Mouse (Mus musculus): Measurements from ENCODE around the gene Ephb4. TPM values are rescaled to one million over a fixed set of nuclear protein-coding genes. Genes with fewer than 3 reads are reported as not detected.

The Ephb4 gene
- total RNA-seq, 2 experiments from 2014 or later = 102 to 108 TPM

Other genes starting within 250 kb of the Ephb4 start
- 10 to 100 TPM; 15.7 to 15.9 TPM for gene Trim56, start 233.9 kb upstream of the Ephb4 start, total RNA-seq (2021)
- gene Muc3, start 200.8 kb upstream of the Ephb4 start, total RNA-seq (2021) = not detected
- under 1 TPM; 0.32 to 0.33 TPM for gene Muc3a, start 137.7 kb upstream of the Ephb4 start, total RNA-seq (2021)
- 1 to 10 TPM; 3.9 to 4.3 TPM for gene Ache, start 62.6 kb upstream of the Ephb4 start, total RNA-seq (2021)
- 1 to 10 TPM; 7.5 to 8.0 TPM for gene Ufsp1, start 55.5 kb upstream of the Ephb4 start, total RNA-seq (2021)
- gene Srrt, start 42.4 kb upstream of the Ephb4 start, total RNA-seq (2021) = 100 to 1,000 TPM; 108 to 119 TPM
- 10 to 100 TPM; 32.5 to 36.0 TPM for gene Trip6, start 35.7 kb upstream of the Ephb4 start, total RNA-seq (2021)
- 1 to 10 TPM; 5.0 to 5.5 TPM for gene Slc12a9, start 16.5 kb upstream of the Ephb4 start, total RNA-seq (2021)
- under 1 TPM; 0.05 to 0.07 TPM for gene Zan, start 127.0 kb downstream of the Ephb4 start, total RNA-seq (2021)
- gene Pop7, start 152.4 kb downstream of the Ephb4 start, total RNA-seq (2021) = 10 to 100 TPM; 25.1 to 26.0 TPM
- 10 to 100 TPM; 30.5 to 32.4 TPM for gene Gigyf1, start 168.4 kb downstream of the Ephb4 start, total RNA-seq (2021)
- gene Epo, start 183.1 kb downstream of the Ephb4 start, total RNA-seq (2021) = not detected
- gene Gnb2, start 183.4 kb downstream of the Ephb4 start, total RNA-seq (2021) = 100 to 1,000 TPM; 560 to 578 TPM
- not detected for gene Actl6b, start 203.4 kb downstream of the Ephb4 start, total RNA-seq (2021)
- under 1 TPM in 1 of 2 experiments, not detected in 1; 0.10 TPM for gene Tfr2, start 219.7 kb downstream of the Ephb4 start, total RNA-seq (2021)